Mouse (Mus musculus): ENCODE measurements at regions not wholly inside any gene's neighbourhood (a gene's known extent, or its start where the extent isn't known, plus 50 kb on each side); places are given as distances from the start of the nearest gene placed in this dataset.

DNA sequence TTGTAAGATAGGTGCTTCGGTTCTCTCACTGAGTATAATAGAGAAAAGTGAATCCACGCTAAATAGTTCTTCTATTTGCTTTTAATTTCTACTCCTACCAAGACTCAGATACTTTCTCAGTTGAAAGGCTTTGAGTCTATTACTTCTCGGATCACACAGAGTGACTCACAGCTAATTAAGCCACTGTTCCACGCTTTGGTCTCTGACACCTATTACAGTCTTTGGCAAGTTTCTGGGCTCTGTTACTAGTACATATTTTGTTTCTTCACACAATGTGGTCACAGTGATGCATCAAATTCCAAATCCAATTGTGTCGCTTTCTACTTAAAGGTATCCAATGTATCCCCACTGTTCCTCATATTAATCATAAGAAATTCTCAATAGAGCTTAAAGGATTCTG is 276.5 kb downstream of the Fam84b start:
- TF ChIP-seq CTCF (IDR thresholded peaks at IDR 0.05; ENCODE audit: extremely low read depth, insufficient read depth, insufficient read length, insufficient replicate concordance) (no peak), POLR2A (IDR thresholded peaks at IDR 0.05; ENCODE audit: low read depth, low read length) (no peak)

Data from spleen, adult 2 months (tissue).